Mouse (Mus musculus) stomach, embryonic 14.5 days (tissue): Measurements from ENCODE around the gene Ppp1r14a. TPM values are rescaled to one million over a fixed set of nuclear protein-coding genes. Genes with fewer than 3 reads are reported as not detected.

ENCODE experiments used
- ATAC-seq: fragments of 200-750 bp; cut with Nextera tagmentation; 2 replicates; pipeline ENCODE4 v1.8.0; 2017; ENCODE audit warnings: low read depth, moderate TSS enrichment; ENCODE audit not compliant: insufficient number of reproducible peaks, insufficient read depth, low FRiP score
- H3K27ac ChIP-seq: fragments of 300-500 bp; sonication (generic); 2 replicates; pipeline ENCODE4 v1.5.1; 2014; ENCODE audit warnings: mild to moderate bottlenecking, low read length, moderate library complexity, mixed read lengths
- H3K27me3 ChIP-seq: fragments of 300-500 bp; sonication (generic); 2 replicates; pipeline ENCODE4 v1.6.1; 2014; ENCODE audit warnings: low read length, control low read depth, mixed read lengths; ENCODE audit not compliant: control insufficient read depth, insufficient read depth
- H3K36me3 ChIP-seq: fragments of 300-500 bp; sonication (generic); 2 replicates; pipeline ENCODE4 v1.6.1; 2014; ENCODE audit warnings: mild to moderate bottlenecking, control low read depth, low read length, moderate library complexity, mixed read lengths; ENCODE audit not compliant: control insufficient read depth, insufficient read depth
- H3K4me1 ChIP-seq: fragments of 300-500 bp; sonication (generic); 2 replicates; pipeline ENCODE4 v1.6.1; 2014; ENCODE audit warnings: low read length, control low read depth, mixed read lengths; ENCODE audit not compliant: control insufficient read depth, insufficient read depth
- H3K4me2 ChIP-seq: fragments of 300-500 bp; sonication (generic); replicated peaks from 2 replicates; pipeline ENCODE4 v1.6.1; 2014; ENCODE audit warnings: low read depth, low read length, control low read depth
- H3K4me3 ChIP-seq: fragments of 300-500 bp; sonication (generic); 2 replicates; pipeline ENCODE4 v1.5.1; 2014; ENCODE audit warnings: low read depth, low read length, control low read depth
- H3K9ac ChIP-seq: fragments of 300-500 bp; sonication (generic); replicated peaks from 2 replicates; pipeline ENCODE4 v1.6.1; 2014; ENCODE audit warnings: low read depth, mild to moderate bottlenecking, control low read depth, low read length, moderate library complexity, mixed read lengths
- H3K9me3 ChIP-seq: fragments of 300-500 bp; sonication (generic); 2 replicates; pipeline ENCODE4 v1.6.1; 2016; ENCODE audit warnings: low read depth, low read length, control low read depth; ENCODE audit not compliant: control insufficient read depth
- WGBS: fragments of 180-500 bp; shearing (Covaris S2); extraction: QIAGEN DNeasy Blood & Tissue Kit; methylation state at CpG from one replicate; pipeline ENCODE4 v1.1.7; 2014; 5-methylcytosine and 5-hydroxymethylcytosine counted together
- polyA plus RNA-seq: library from polyadenylated mRNA; unstranded; fragments of >200 nt; fragmentation: Nextera tagmentation; extraction: Ambion mirVana; gene quantifications from 2 replicates; pipeline ENCODE4 v1.2.1, GENCODE M21; 2014

Ppp1r14a gene
- polyA plus RNA-seq, 1 experiment from 2014 or later, result 47.4 TPM

GRCm38 (mm10) chr7:29253842-29254241 lies 35.3 kb upstream of the Ppp1r14a start:
- no peak overlapping the region for H3K27ac ChIP-seq
- no peak overlapping the region for H3K4me3 ChIP-seq
- WGBS, result 30% methylated on average over 5 of the region's 5 CpGs
- no peak for ATAC-seq
- H3K9ac ChIP-seq, result no peak overlapping the region
- H3K4me1 ChIP-seq, result peaks cover 4% of the 10 kb centered on the region; the same call in 1 of the 2 replicates
- H3K4me2 ChIP-seq, result no peak overlapping the region
- H3K27me3 ChIP-seq, result no peaks in the 10 kb centered on the region
- peaks cover 12% of the 10 kb centered on the region for H3K36me3 ChIP-seq
- no peaks in the 10 kb centered on the region for H3K9me3 ChIP-seq

- H3K4me2 ChIP-seq, result no peak overlapping the region
- no peak overlapping the region for H3K27ac ChIP-seq
- no peaks in the 10 kb centered on the region for H3K27me3 ChIP-seq
- WGBS, result 75% methylated on average over 4 of the region's 4 CpGs
- H3K9me3 ChIP-seq, result no peaks in the 10 kb centered on the region
- ATAC-seq, result no peak
- H3K4me3 ChIP-seq, result no peak overlapping the region
- peaks cover 15% of the 10 kb centered on the region for H3K36me3 ChIP-seq
- H3K9ac ChIP-seq, result no peak overlapping the region
- peaks cover 4% of the 10 kb centered on the region; the same call in 1 of the 2 replicates for H3K4me1 ChIP-seq
Measured at GRCm38 (mm10) chr7:29255875-29256274, 33.2 kb upstream of the Ppp1r14a start.

GRCm38 (mm10) chr7:29257368-29257767 lies 31.7 kb upstream of the Ppp1r14a start:
- Histone ChIP-seq H3K36me3 (peaks cover 15% of the 10 kb centered on the region), H3K4me2 (no peak overlapping the region), H3K9ac (no peak overlapping the region), H3K4me1 (peaks cover 4% of the 10 kb centered on the region; the same call in 1 of the 2 replicates), H3K27me3 (no peaks in the 10 kb centered on the region), H3K4me3 (no peak overlapping the region), H3K27ac (no peak overlapping the region), H3K9me3 (no peaks in the 10 kb centered on the region)
- WGBS, result 100% methylated on average over 1 of the region's 1 CpGs
- ATAC-seq, result no peak

GRCm38 (mm10) chr7:29259781-29260730 lies 29.1 kb upstream of the Ppp1r14a start:
- Histone ChIP-seq H3K4me1 (no peaks in the 10 kb centered on the region), H3K27ac (no peak overlapping the region), H3K9me3 (no peaks in the 10 kb centered on the region), H3K36me3 (peaks cover 13% of the 10 kb centered on the region), H3K27me3 (no peaks in the 10 kb centered on the region), H3K4me3 (no peak overlapping the region), H3K9ac (no peak overlapping the region), H3K4me2 (no peak overlapping the region)
- ATAC-seq, result no peak
- 83% methylated on average over 10 of the region's 10 CpGs for WGBS

- Histone ChIP-seq H3K36me3 (peaks cover 10% of the 10 kb centered on the region; the same call in 1 of the 2 replicates), H3K27ac (no peak overlapping the region), H3K4me2 (no peak overlapping the region), H3K27me3 (no peaks in the 10 kb centered on the region), H3K4me1 (no peaks in the 10 kb centered on the region), H3K9ac (no peak overlapping the region), H3K9me3 (no peaks in the 10 kb centered on the region), H3K4me3 (no peak overlapping the region)
- ATAC-seq, result no peak
- 70% methylated on average over 6 of the region's 6 CpGs for WGBS
Measured at GRCm38 (mm10) chr7:29262151-29262550, 27.0 kb upstream of the Ppp1r14a start.

- Histone ChIP-seq H3K9me3 (no peaks in the 10 kb centered on the region), H3K4me1 (no peaks in the 10 kb centered on the region), H3K27me3 (no peaks in the 10 kb centered on the region), H3K9ac (no peak overlapping the region), H3K27ac (no peak overlapping the region), H3K4me3 (no peak overlapping the region), H3K4me2 (no peak overlapping the region), H3K36me3 (peaks cover 3% of the 10 kb centered on the region; the same call in 1 of the 2 replicates)
- WGBS, result 80% methylated on average over 3 of the region's 3 CpGs
- no peak for ATAC-seq
Measured at GRCm38 (mm10) chr7:29263831-29264230, 25.3 kb upstream of the Ppp1r14a start.

GRCm38 (mm10) chr7:29265636-29266035 lies 23.5 kb upstream of the Ppp1r14a start:
- WGBS, result 91% methylated on average over 7 of the region's 7 CpGs
- H3K27me3 ChIP-seq, result no peaks in the 10 kb centered on the region
- no peak overlapping the region for H3K4me3 ChIP-seq
- H3K4me2 ChIP-seq, result no peak overlapping the region
- no peaks in the 10 kb centered on the region; the same call in 1 of the 2 replicates for H3K36me3 ChIP-seq
- H3K4me1 ChIP-seq, result no peaks in the 10 kb centered on the region
- no peak overlapping the region for H3K27ac ChIP-seq
- H3K9me3 ChIP-seq, result no peaks in the 10 kb centered on the region
- H3K9ac ChIP-seq, result no peak overlapping the region
- no peak for ATAC-seq

- Histone ChIP-seq H3K4me3 (no peak overlapping the region), H3K36me3 (no peaks in the 10 kb centered on the region; the same call in 1 of the 2 replicates), H3K9me3 (no peaks in the 10 kb centered on the region), H3K9ac (no peak overlapping the region), H3K27me3 (no peaks in the 10 kb centered on the region), H3K4me2 (no peak overlapping the region), H3K4me1 (peaks cover 3% of the 10 kb centered on the region; the same call in 1 of the 2 replicates), H3K27ac (no peak overlapping the region)
- whole genome bisulfite sequencing, result 55% methylated on average over 4 of the region's 4 CpGs
- ATAC-seq, result no peak; the same call in 1 of the 2 replicates
Measured at GRCm38 (mm10) chr7:29266931-29267330, 22.2 kb upstream of the Ppp1r14a start.
